Mouse (Mus musculus) hindbrain, embryonic 14.5 days (tissue): ENCODE measurements around the gene Carnmt1. TPM values are rescaled to one million over a fixed set of nuclear protein-coding genes. Genes with fewer than 3 reads are reported as not detected.

Experiments used
- ATAC-seq: fragments of 200-750 bp; cut with Nextera tagmentation; 2 replicates; pipeline ENCODE4 v1.8.0; 2017; ENCODE audit warnings: moderate number of reproducible peaks, mild to moderate bottlenecking, moderate TSS enrichment, moderate library complexity; ENCODE audit not compliant: low FRiP score
- DNase-seq: peaks from one replicate; pipeline ENCODE4 v3.0.0-alpha.2; 2015; ENCODE audit warnings: low spot score
- H3K27ac ChIP-seq: fragments of 300-500 bp; sonication (generic); 2 replicates; pipeline ENCODE4 v1.5.1; 2014; ENCODE audit warnings: mild to moderate bottlenecking, moderate library complexity
- H3K27me3 ChIP-seq: fragments of 300-500 bp; sonication (generic); 2 replicates; pipeline ENCODE4 v1.6.1; 2014; ENCODE audit warnings: mild to moderate bottlenecking, low read length, mixed read lengths; ENCODE audit not compliant: control insufficient read depth, insufficient read depth
- H3K36me3 ChIP-seq: fragments of 300-500 bp; sonication (generic); replicated peaks from 2 replicates; pipeline ENCODE4 v1.6.1; 2014; ENCODE audit not compliant: control insufficient read depth, insufficient read depth
- H3K4me1 ChIP-seq: fragments of 300-500 bp; sonication (generic); replicated peaks from 2 replicates; pipeline ENCODE4 v1.6.1; 2014; ENCODE audit warnings: antibody characterized with exemption, low read length, mixed read lengths; ENCODE audit not compliant: control insufficient read depth, insufficient read depth
- H3K4me2 ChIP-seq: fragments of 300-500 bp; sonication (generic); replicated peaks from 2 replicates; pipeline ENCODE4 v1.6.1; 2014; ENCODE audit warnings: mild to moderate bottlenecking, moderate library complexity
- H3K4me3 ChIP-seq: fragments of 300-500 bp; sonication (generic); replicated peaks from 2 replicates; pipeline ENCODE4 v1.5.1; 2014; ENCODE audit warnings: mild to moderate bottlenecking, low read length
- H3K9ac ChIP-seq: fragments of 300-500 bp; sonication (generic); 2 replicates; pipeline ENCODE4 v1.6.1; 2014
- H3K9me3 ChIP-seq: fragments of 300-500 bp; sonication (generic); 2 replicates; pipeline ENCODE4 v1.6.1; 2016; ENCODE audit warnings: low read length; ENCODE audit not compliant: control insufficient read depth
- WGBS: fragments of 180-500 bp; shearing (Covaris S2); extraction: QIAGEN DNeasy Blood & Tissue Kit; methylation state at CpG from one replicate; pipeline ENCODE4 v1.1.7; 2014; 5-methylcytosine and 5-hydroxymethylcytosine counted together
- polyA plus RNA-seq: library from polyadenylated mRNA; unstranded; fragments of >200 nt; fragmentation: Nextera tagmentation; extraction: Ambion mirVana; gene quantifications from 2 replicates; pipeline ENCODE4 v1.2.1, GENCODE M21; 2014

The Carnmt1 gene
- polyA plus RNA-seq = 15.4 and 16.1 TPM in 2 replicates

- Histone ChIP-seq H3K27ac (peak within 1 kb of the TSS; percentile 81), H3K4me2 (peak within 1 kb of the TSS; percentile 76), H3K4me3 (peak within 1 kb of the TSS; percentile 65), H3K27me3 (no peaks in the 10 kb centered on the region), H3K4me1 (peaks cover 21% of the 10 kb centered on the region), H3K9me3 (no peaks in the 10 kb centered on the region), H3K36me3 (no peaks in the 10 kb centered on the region), H3K9ac (peak within 1 kb of the TSS; percentile 83)
- ATAC-seq (peak; percentile 98), DNase-seq (peak; percentile 99)
- WGBS = under 1% methylated on average over 44 of the region's 58 CpGs
These were observed at the start of gene Carnmt1 for GRCm38 (mm10) chr19:18670608-18671007. TSS of gene Carnmt1 (plus strand) at chr19:18670764.

- no peak overlapping the region for H3K9ac ChIP-seq
- no peaks in the 10 kb centered on the region for H3K4me1 ChIP-seq
- DNase-seq (no peak), ATAC-seq (no peak)
- H3K27me3 ChIP-seq = no peaks in the 10 kb centered on the region
- H3K9me3 ChIP-seq = no peaks in the 10 kb centered on the region
- H3K4me2 ChIP-seq = no peak overlapping the region
- 77% methylated on average over 2 of the region's 2 CpGs for WGBS
- H3K36me3 ChIP-seq = no peaks in the 10 kb centered on the region
- H3K4me3 ChIP-seq = no peak overlapping the region
- H3K27ac ChIP-seq = no peak overlapping the region
These were observed 46.7 kb upstream of the Carnmt1 start for GRCm38 (mm10) chr19:18623894-18624293.

GRCm38 (mm10) chr19:18629589-18629988, 41.0 kb upstream of the Carnmt1 start:
- H3K9ac ChIP-seq = no peak overlapping the region
- 53% methylated on average over 1 of the region's 1 CpGs for WGBS
- DNase-seq (no peak), ATAC-seq (no peak)
- H3K36me3 ChIP-seq = no peaks in the 10 kb centered on the region
- peaks cover 11% of the 10 kb centered on the region; the same call in 1 of the 2 replicates for H3K4me1 ChIP-seq
- H3K4me2 ChIP-seq = peak overlapping the region; percentile 95; the same call in 1 of the 2 replicates
- no peak overlapping the region for H3K27ac ChIP-seq
- H3K27me3 ChIP-seq = no peaks in the 10 kb centered on the region
- H3K4me3 ChIP-seq = no peak overlapping the region
- H3K9me3 ChIP-seq = no peaks in the 10 kb centered on the region

DNA sequence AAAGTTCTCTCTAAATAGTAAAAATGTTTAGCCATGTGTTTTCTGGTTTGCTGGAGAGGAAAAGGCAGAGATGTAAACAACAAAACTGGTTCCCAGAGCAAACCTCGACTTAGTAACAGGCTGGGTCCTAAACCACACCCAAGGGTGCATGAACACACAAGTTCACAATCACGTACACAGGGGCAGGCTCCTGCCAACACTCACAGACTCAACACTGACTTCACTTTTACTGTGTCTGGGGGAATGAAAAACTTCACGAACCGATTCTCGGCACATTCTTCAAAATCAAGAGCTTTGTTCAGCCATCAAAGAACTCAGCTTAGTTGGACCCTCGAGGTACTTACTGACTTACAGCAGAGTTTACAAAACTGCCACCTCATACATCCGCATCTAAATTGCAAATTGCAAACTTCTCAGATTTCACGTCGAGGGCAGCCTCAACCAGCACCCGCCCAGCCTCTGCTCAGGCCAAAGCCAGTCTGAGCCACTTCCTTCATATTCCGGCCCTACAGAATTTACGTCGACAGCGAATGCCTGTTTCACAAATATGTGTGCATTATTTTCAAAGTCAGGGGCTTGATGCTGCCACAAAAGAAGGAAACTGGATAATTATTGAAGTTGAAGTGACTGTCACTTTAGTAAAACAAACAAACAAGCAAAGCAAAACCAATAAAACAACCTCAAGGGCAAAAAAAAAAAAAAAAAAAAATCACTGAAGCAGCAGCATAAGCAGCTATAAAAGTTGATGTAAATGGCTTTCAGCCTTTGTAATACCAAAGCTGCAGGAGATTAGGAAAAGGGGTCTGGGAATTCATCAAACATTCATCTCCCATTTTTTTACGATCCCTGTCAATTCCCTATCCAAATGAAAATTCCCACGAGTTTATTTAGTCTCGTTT, 40.1 kb upstream of the Carnmt1 start:
- Histone ChIP-seq H3K27ac (peak overlapping the region; percentile 58; the same call in 1 of the 2 replicates), H3K36me3 (no peaks in the 10 kb centered on the region), H3K4me3 (peak overlapping the region; percentile 69), H3K4me2 (peak overlapping the region; percentile 95), H3K27me3 (no peaks in the 10 kb centered on the region), H3K9me3 (no peaks in the 10 kb centered on the region), H3K4me1 (peaks cover 11% of the 10 kb centered on the region; the same call in 1 of the 2 replicates), H3K9ac (peak overlapping the region; percentile 63)
- ATAC-seq = no peak
- 13% methylated on average over 17 of the region's 17 CpGs for WGBS
- no peak for DNase-seq

- no peaks in the 10 kb centered on the region for H3K27me3 ChIP-seq
- no peaks in the 10 kb centered on the region for H3K9me3 ChIP-seq
- WGBS = under 1% methylated on average over 40 of the region's 40 CpGs
- H3K36me3 ChIP-seq = no peaks in the 10 kb centered on the region
- peak overlapping the region; percentile 58 for H3K27ac ChIP-seq
- H3K4me3 ChIP-seq = peak overlapping the region; percentile 69
- H3K4me2 ChIP-seq = peak overlapping the region; percentile 95
- peak; percentile 53 for ATAC-seq
- peaks cover 11% of the 10 kb centered on the region; the same call in 1 of the 2 replicates for H3K4me1 ChIP-seq
- peak overlapping the region; percentile 63 for H3K9ac ChIP-seq
- peak; percentile 40 for DNase-seq
These were observed 39.4 kb upstream of the Carnmt1 start for GRCm38 (mm10) chr19:18631161-18631643.

- H3K9ac ChIP-seq = peak within 1 kb of the TSS; percentile 63
- peak within 1 kb of the TSS; percentile 58 for H3K27ac ChIP-seq
- DNase-seq (peak; percentile 88), ATAC-seq (peak; percentile 99)
- H3K4me1 ChIP-seq = peaks cover 11% of the 10 kb centered on the region; the same call in 1 of the 2 replicates
- H3K4me3 ChIP-seq = peak within 1 kb of the TSS; percentile 69
- H3K27me3 ChIP-seq = no peaks in the 10 kb centered on the region
- H3K9me3 ChIP-seq = no peaks in the 10 kb centered on the region
- no peaks in the 10 kb centered on the region for H3K36me3 ChIP-seq
- peak within 1 kb of the TSS; percentile 95 for H3K4me2 ChIP-seq
- 1% methylated on average over 46 of the region's 51 CpGs for WGBS
These were observed 38.8 kb upstream of the Carnmt1 start, which contains the start of the genes Ostf1 and Nmrk1 for GRCm38 (mm10) chr19:18631644-18632219. TSS of gene Ostf1 (minus strand) at chr19:18631823. TSS of gene Nmrk1 (plus strand) at chr19:18631950.

DNA sequence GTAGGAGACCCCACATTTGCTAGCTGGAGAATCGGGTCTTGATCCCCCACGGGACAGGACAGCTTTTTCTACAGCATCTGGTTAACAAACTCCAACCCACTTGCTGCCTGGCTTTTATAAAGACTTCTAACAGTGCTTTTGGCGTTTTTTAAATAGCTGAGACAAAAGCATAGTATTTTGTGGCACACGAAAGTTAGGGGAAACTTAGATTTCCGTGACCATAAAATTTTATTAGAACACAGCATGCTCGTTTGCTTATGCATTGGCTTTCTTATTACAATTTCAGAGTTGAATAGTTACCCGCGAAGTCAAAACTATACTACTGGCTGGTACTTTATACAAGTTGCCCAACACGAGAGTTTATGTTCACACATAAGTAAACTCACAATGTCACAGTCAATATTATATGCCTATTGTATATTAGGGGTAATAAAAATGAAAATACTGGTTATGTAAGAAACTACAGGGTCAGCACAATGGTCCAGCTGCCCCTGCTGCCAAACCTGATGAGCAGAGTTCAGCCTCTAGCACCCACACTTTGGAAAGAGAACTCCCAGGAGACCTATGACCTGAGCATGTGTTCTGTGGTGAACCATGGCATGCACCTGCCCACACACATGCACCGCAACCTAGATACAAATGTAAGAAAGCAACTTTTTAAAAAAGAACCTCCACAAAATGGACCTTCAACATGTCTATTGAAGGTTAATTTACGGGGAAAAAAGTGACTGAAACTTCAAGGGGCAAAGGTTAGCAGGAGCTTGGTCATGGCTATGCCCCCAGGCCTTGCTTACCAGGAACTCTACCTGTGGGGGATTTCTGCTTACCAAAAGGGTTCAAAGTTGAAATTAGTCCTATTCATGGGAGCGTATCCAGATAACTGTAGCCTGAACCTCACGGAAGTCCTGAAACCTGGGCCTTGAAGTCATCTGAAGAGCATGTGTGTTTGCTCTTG, 38.1 kb upstream of the Carnmt1 start:
- Histone ChIP-seq H3K4me1 (peaks cover 11% of the 10 kb centered on the region; the same call in 1 of the 2 replicates), H3K9ac (peak overlapping the region; percentile 63), H3K9me3 (no peaks in the 10 kb centered on the region), H3K4me2 (peak overlapping the region; percentile 95), H3K4me3 (peak overlapping the region; percentile 69), H3K27ac (no peak overlapping the region), H3K36me3 (no peaks in the 10 kb centered on the region), H3K27me3 (no peaks in the 10 kb centered on the region)
- ATAC-seq (no peak), DNase-seq (no peak)
- WGBS = 66% methylated on average over 13 of the region's 13 CpGs

DNA sequence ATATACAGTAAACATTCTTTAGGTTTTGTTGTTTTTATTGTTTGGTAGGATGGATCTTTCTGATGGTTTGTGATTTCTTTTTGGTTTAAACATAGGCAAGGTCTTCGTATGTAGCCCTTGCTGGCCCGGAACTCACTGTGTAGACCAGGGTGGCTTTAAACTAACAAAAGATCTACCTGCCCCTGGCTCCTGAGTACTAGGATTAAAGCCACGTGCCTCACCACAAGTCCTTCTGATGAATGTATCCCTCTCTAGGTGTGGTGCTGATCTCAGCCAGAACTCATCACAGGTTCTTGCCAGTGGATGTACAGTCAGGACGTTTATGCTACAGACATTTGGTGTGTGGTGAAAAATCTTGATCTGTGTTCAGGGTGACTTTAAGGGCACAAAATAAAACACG, 32.6 kb upstream of the Carnmt1 start:
- Histone ChIP-seq H3K4me3 (no peak overlapping the region), H3K9ac (no peak overlapping the region), H3K4me1 (no peaks in the 10 kb centered on the region), H3K27me3 (no peaks in the 10 kb centered on the region), H3K27ac (no peak overlapping the region), H3K36me3 (no peaks in the 10 kb centered on the region), H3K9me3 (no peaks in the 10 kb centered on the region), H3K4me2 (no peak overlapping the region)
- WGBS = 88% methylated on average over 5 of the region's 5 CpGs
- DNase-seq (no peak), ATAC-seq (no peak)
